Mouse (Mus musculus): ENCODE measurements around the gene Vps52. TPM values are rescaled to one million over a fixed set of nuclear protein-coding genes. Genes with fewer than 3 reads are reported as not detected.

The Vps52 gene
- 10 to 100 TPM; 38.1 to 40.1 TPM for total RNA-seq (2021)

GRCm38 (mm10) chr17:33955555-33956214 lies at the start of gene Vps52, which contains the start of gene Rps18:
Gene Vps52 (plus strand): TSS chr17:33955812.
Gene Rps18 (minus strand): TSS chr17:33956001.
- peak; percentile 97 for DNase-seq

GRCm38 (mm10) chr17:33908331-33909076 lies 47.1 kb upstream of the Vps52 start:
- peak; percentile 59 for DNase-seq

- DNase-seq: peak; percentile 99
These were observed 46.3 kb upstream of the Vps52 start, which contains the start of gene Daxx for GRCm38 (mm10) chr17:33909077-33909868. Gene Daxx (plus strand): TSS chr17:33909414.

- peak; percentile 46 for DNase-seq
These were observed 45.8 kb upstream of the Vps52 start for GRCm38 (mm10) chr17:33909869-33910250.

- no peak for DNase-seq
These were observed 45.1 kb upstream of the Vps52 start for GRCm38 (mm10) chr17:33910346-33911051.

GRCm38 (mm10) chr17:33911052-33911812 lies 44.4 kb upstream of the Vps52 start:
- no peak for DNase-seq

GRCm38 (mm10) chr17:33911813-33912414 lies 43.7 kb upstream of the Vps52 start:
- DNase-seq: no peak

- DNase-seq: no peak
These were observed 42.3 kb upstream of the Vps52 start for GRCm38 (mm10) chr17:33913264-33913663.

GRCm38 (mm10) chr17:33913905-33914304 lies 41.7 kb upstream of the Vps52 start:
- DNase-seq: no peak

GRCm38 (mm10) chr17:33914969-33915391 lies 40.6 kb upstream of the Vps52 start:
- DNase-seq: no peak

- peak; percentile 96 for DNase-seq
These were observed 39.9 kb upstream of the Vps52 start, which contains the start of the genes Tapbp and Zbtb22 for GRCm38 (mm10) chr17:33915671-33916250. Gene Tapbp (plus strand): TSS chr17:33915899. Gene Zbtb22 (plus strand): TSS chr17:33915904.

GRCm38 (mm10) chr17:33916294-33916693 lies 39.3 kb upstream of the Vps52 start:
- no peak for DNase-seq

- no peak for DNase-seq
These were observed 38.6 kb upstream of the Vps52 start for GRCm38 (mm10) chr17:33916847-33917655.

- DNase-seq: no peak
These were observed 37.8 kb upstream of the Vps52 start for GRCm38 (mm10) chr17:33917656-33918292.

GRCm38 (mm10) chr17:33918293-33919203 lies 37.1 kb upstream of the Vps52 start:
- no peak for DNase-seq

GRCm38 (mm10) chr17:33919351-33920281 lies 36.0 kb upstream of the Vps52 start:
- peak; percentile 85 for DNase-seq

Data from heart, postnatal 4 days (tissue).